Mouse (Mus musculus) kidney, adult 2 months (tissue): ENCODE measurements around the gene Krt13.

ENCODE experiments used
- CTCF ChIP-seq: fragments of 200-500 bp; conservative IDR thresholded peaks from 2 replicates; pipeline ENCODE4 v1.5.1; 2011; ENCODE audit warnings: low read depth, mild to moderate bottlenecking, control low read depth, low read length, moderate library complexity, mixed read lengths; ENCODE audit not compliant: insufficient read depth, insufficient read length
- POLR2A ChIP-seq: fragments of 200-500 bp; IDR thresholded peaks from one replicate; pipeline ENCODE4 v1.6.1; 2011; ENCODE audit warnings: low read depth, low read length, control low read depth

DNA sequence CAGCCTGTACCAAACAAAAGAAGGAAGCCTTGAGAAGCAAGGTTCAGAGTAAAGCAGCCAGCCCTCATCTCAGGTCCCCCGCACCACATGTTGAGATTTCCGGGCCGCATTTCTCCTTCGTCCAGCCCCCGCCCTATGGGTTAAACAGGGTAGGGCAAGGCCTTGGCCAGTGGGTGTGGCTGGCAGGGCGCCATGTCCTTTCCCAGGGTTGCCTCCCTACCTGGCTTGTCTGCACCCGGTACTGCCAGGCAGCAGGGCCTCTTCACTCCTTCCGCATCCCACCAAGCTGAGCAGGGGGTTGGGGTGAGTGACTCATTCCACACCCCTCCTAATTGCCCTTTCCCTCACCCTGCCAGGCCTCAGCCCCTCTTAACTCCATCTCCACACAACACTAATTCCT lies 46.7 kb upstream of the Krt13 start:
- TF ChIP-seq CTCF = no peak
- TF ChIP-seq POLR2A = no peak
